Mouse (Mus musculus): ENCODE results near the gene Mctp2.

DNA sequence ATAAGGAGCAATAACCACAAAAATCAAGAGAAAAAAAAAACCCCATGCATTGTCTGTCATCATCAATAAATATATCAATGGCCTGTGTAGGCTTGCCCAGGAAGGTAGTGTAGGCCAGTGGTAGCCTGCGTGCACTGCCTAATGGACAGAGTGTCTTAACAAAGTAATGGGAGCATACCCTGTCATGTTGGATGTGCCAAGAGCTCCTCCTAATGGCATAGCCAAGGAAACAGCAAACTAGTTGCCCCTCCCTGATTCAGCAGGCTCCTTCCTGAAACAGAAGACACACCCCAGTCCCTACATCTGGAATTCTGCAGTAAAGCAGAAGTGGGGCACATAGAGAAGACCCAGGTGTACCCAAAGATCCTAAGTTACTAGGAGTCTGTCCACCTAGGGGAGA is 113.1 kb downstream of the Mctp2 start:
- TF ChIP-seq POLR2A (IDR thresholded peaks at IDR 0.05; ENCODE audit: insufficient read depth, low read length) (no peak), CTCF (IDR thresholded peaks at IDR 0.05; ENCODE audit: low read depth, low read length) (peak; percentile 26)

Measured in ES-Bruce4 (cell line).